Mouse (Mus musculus) cerebellum, adult 11 months (tissue): ENCODE results near the gene Cmas.

Experiments used
- DNase-seq: peaks from one replicate; pipeline ENCODE4 v3.0.0; 2022

The Cmas gene

GRCm38 (mm10) chr6:142756507-142757333 is at the start of gene Cmas:
Gene Cmas, plus strand, starts transcription at chr6:142756686.
- peak; percentile 88 for DNase-seq

GRCm38 (mm10) chr6:142706688-142707087 is 49.8 kb upstream of the Cmas start:
- DNase-seq = no peak

GRCm38 (mm10) chr6:142708369-142708768 is 48.1 kb upstream of the Cmas start:
- DNase-seq = no peak

GRCm38 (mm10) chr6:142710690-142711089 is 45.8 kb upstream of the Cmas start:
- no peak for DNase-seq

- DNase-seq = no peak
These were observed 45.4 kb upstream of the Cmas start for GRCm38 (mm10) chr6:142711106-142711505.

- DNase-seq = no peak
These were observed 41.5 kb upstream of the Cmas start for GRCm38 (mm10) chr6:142715026-142715425.

- no peak for DNase-seq
These were observed 39.3 kb upstream of the Cmas start for GRCm38 (mm10) chr6:142717186-142717585.

GRCm38 (mm10) chr6:142718167-142718566 is 38.3 kb upstream of the Cmas start:
- DNase-seq = no peak

- DNase-seq = no peak
These were observed 35.8 kb upstream of the Cmas start for GRCm38 (mm10) chr6:142720641-142721040.

GRCm38 (mm10) chr6:142721731-142722130 is 34.8 kb upstream of the Cmas start:
- DNase-seq = no peak

GRCm38 (mm10) chr6:142726032-142726431 is 30.5 kb upstream of the Cmas start:
- DNase-seq = no peak

GRCm38 (mm10) chr6:142732567-142733290 is 23.8 kb upstream of the Cmas start:
- no peak for DNase-seq

- no peak for DNase-seq
These were observed 21.0 kb upstream of the Cmas start for GRCm38 (mm10) chr6:142735302-142736005.

GRCm38 (mm10) chr6:142738225-142738624 is 18.3 kb upstream of the Cmas start:
- DNase-seq = no peak

- no peak for DNase-seq
These were observed 17.8 kb upstream of the Cmas start for GRCm38 (mm10) chr6:142738637-142739036.

- no peak for DNase-seq
These were observed 14.7 kb upstream of the Cmas start for GRCm38 (mm10) chr6:142741763-142742162.

GRCm38 (mm10) chr6:142743193-142743592 is 13.3 kb upstream of the Cmas start:
- DNase-seq = no peak

GRCm38 (mm10) chr6:142745484-142745883 is 11.0 kb upstream of the Cmas start:
- no peak for DNase-seq

- no peak for DNase-seq
These were observed 9.7 kb upstream of the Cmas start for GRCm38 (mm10) chr6:142746765-142747164.

- no peak for DNase-seq
These were observed 9.3 kb upstream of the Cmas start for GRCm38 (mm10) chr6:142747165-142747564.

- no peak for DNase-seq
These were observed 8.3 kb upstream of the Cmas start for GRCm38 (mm10) chr6:142748057-142748708.

GRCm38 (mm10) chr6:142751365-142751764 is 5.1 kb upstream of the Cmas start:
- DNase-seq = no peak
